Mouse (Mus musculus) CH12.LX (cell line): ENCODE measurements at regions not wholly inside any gene's neighbourhood (a gene's known extent, or its start where the extent isn't known, plus 50 kb on each side); places are given as distances from the start of the nearest gene placed in this dataset.

ENCODE experiments used
- DNase-seq: peaks from one replicate; pipeline ENCODE4 v3.0.0-alpha.2; 2013; ENCODE audit errors: extremely low read depth
- H3K27ac ChIP-seq: 2 replicates; pipeline ENCODE4 v1.5.1; 2012; ENCODE audit warnings: low read depth, mild to moderate bottlenecking, control low read depth, moderate library complexity; ENCODE audit not compliant: insufficient read depth
- H3K27me3 ChIP-seq: replicated peaks from 2 replicates; pipeline ENCODE3; 2012; ENCODE audit warnings: inconsistent platforms
- H3K36me3 ChIP-seq, 2 experiments: replicated peaks in 1 of 2; 2 replicates each; pipeline versions ENCODE3 to v1.6.1; 2012; ENCODE audit warnings: inconsistent platforms in 1 of 2, low read length in 1 of 2, mild to moderate bottlenecking in 1 of 2, mixed read lengths in 1 of 2, moderate library complexity in 1 of 2; ENCODE audit not compliant: control insufficient read depth in 1 of 2, insufficient read depth in 1 of 2
- H3K4me1 ChIP-seq, 2 experiments: 2 replicates each; pipeline ENCODE4 v1.6.1; 2012; ENCODE audit warnings: inconsistent platforms in 1 of 2, moderate library complexity in 1 of 2; ENCODE audit not compliant: insufficient read depth in 2 of 2, control insufficient read depth in 1 of 2
- H3K4me2 ChIP-seq: 2 replicates; pipeline ENCODE4 v1.6.1; 2012; ENCODE audit warnings: low read depth, mild to moderate bottlenecking, control low read depth; ENCODE audit not compliant: poor library complexity, insufficient read depth, severe bottlenecking
- H3K4me3 ChIP-seq, 3 experiments: fragments of 150-350 bp in 1 of 3; sonication (generic) in 1 of 3; replicated peaks in 1 of 3; 2 replicates each; pipeline versions ENCODE3 to v1.5.1; 2011 to 2012; ENCODE audit warnings: low read depth in 2 of 3, low read length in 2 of 3, mild to moderate bottlenecking in 2 of 3, moderate library complexity in 2 of 3, control low read depth in 1 of 3, improper control_type of control experiment in 1 of 3, inconsistent platforms in 1 of 3, mixed read lengths in 1 of 3; ENCODE audit not compliant: poor library complexity in 1 of 3
- H3K79me2 ChIP-seq: replicated peaks from 2 replicates; pipeline ENCODE4 v1.6.1; 2012; ENCODE audit warnings: mild to moderate bottlenecking, moderate library complexity; ENCODE audit not compliant: control insufficient read depth, poor library complexity, insufficient read depth, severe bottlenecking; ENCODE audit errors: extremely low read depth
- H3K9ac ChIP-seq: 2 replicates; pipeline ENCODE4 v1.6.1; 2012; ENCODE audit warnings: low read depth, mild to moderate bottlenecking, control low read depth, moderate library complexity; ENCODE audit not compliant: insufficient read depth
- H3K9me3 ChIP-seq: replicated peaks from 2 replicates; pipeline ENCODE3; 2012; ENCODE audit warnings: low read length, inconsistent platforms, mixed read lengths
- BHLHE40 ChIP-seq: IDR thresholded peaks from 2 replicates; pipeline ENCODE4 v1.6.1; 2011; ENCODE audit warnings: mild to moderate bottlenecking, low read depth, low read length, improper control_type of control experiment
- CHD1 ChIP-seq: IDR thresholded peaks from 2 replicates; pipeline ENCODE4 v1.6.1; 2012; ENCODE audit warnings: low read depth, low read length, improper control_type of control experiment, inconsistent platforms
- CHD2 ChIP-seq: IDR thresholded peaks from 2 replicates; pipeline ENCODE4 v1.6.1; 2011; ENCODE audit warnings: low read length, improper control_type of control experiment
- CTCF ChIP-seq, 2 experiments: IDR thresholded peaks in 1 of 2; conservative IDR thresholded peaks in 1 of 2; 2 replicates each; pipeline ENCODE4 v1.5.1; 2011 to 2012; ENCODE audit warnings: low read depth in 2 of 2, low read length in 2 of 2, improper control_type of control experiment in 1 of 2, inconsistent platforms in 1 of 2, mild to moderate bottlenecking in 1 of 2, moderate library complexity in 1 of 2
- E2F4 ChIP-seq: IDR thresholded peaks from 2 replicates; pipeline ENCODE4 v1.6.1; 2011; ENCODE audit warnings: low read depth, low read length, improper control_type of control experiment; ENCODE audit not compliant: insufficient replicate concordance
- ELF1 ChIP-seq: IDR thresholded peaks from 2 replicates; pipeline ENCODE4 v1.6.1; 2014; ENCODE audit warnings: low read depth, mild to moderate bottlenecking, inconsistent platforms, low read length, improper control_type of control experiment
- EP300 ChIP-seq: IDR thresholded peaks from 2 replicates; pipeline ENCODE4 v1.6.1; 2011; ENCODE audit warnings: low read length, improper control_type of control experiment
- ETS1 ChIP-seq: conservative IDR thresholded peaks from 2 replicates; pipeline ENCODE4 v1.6.1; 2012; ENCODE audit warnings: low read depth, mild to moderate bottlenecking, inconsistent platforms, low read length, improper control_type of control experiment, moderate library complexity
- GABPA ChIP-seq: IDR thresholded peaks from 2 replicates; pipeline ENCODE4 v1.6.1; 2012; ENCODE audit warnings: low read depth, low read length, improper control_type of control experiment, inconsistent platforms; ENCODE audit not compliant: insufficient replicate concordance
- IRF4 ChIP-seq: IDR thresholded peaks from 2 replicates; pipeline ENCODE4 v1.6.1; 2014; ENCODE audit warnings: low read depth, mild to moderate bottlenecking, inconsistent platforms, low read length, improper control_type of control experiment
- JUND ChIP-seq: conservative IDR thresholded peaks from 2 replicates; pipeline ENCODE4 v1.6.1; 2011; ENCODE audit warnings: low read depth, low read length, improper control_type of control experiment
- MAFK ChIP-seq: IDR thresholded peaks from 2 replicates; pipeline ENCODE4 v1.6.1; 2011; ENCODE audit warnings: low read length, improper control_type of control experiment; ENCODE audit not compliant: insufficient replicate concordance
- MAX ChIP-seq: IDR thresholded peaks from 2 replicates; pipeline ENCODE4 v1.6.1; 2011; ENCODE audit warnings: low read length, improper control_type of control experiment
- MAZ ChIP-seq: IDR thresholded peaks from 2 replicates; pipeline ENCODE4 v1.6.1; 2012; ENCODE audit warnings: low read depth, mild to moderate bottlenecking, inconsistent platforms, low read length, improper control_type of control experiment, moderate library complexity
- MEF2A ChIP-seq: IDR thresholded peaks from 2 replicates; pipeline ENCODE4 v1.6.1; 2014; ENCODE audit warnings: low read depth, mild to moderate bottlenecking, inconsistent platforms, low read length, improper control_type of control experiment, borderline replicate concordance
- MXI1 ChIP-seq: IDR thresholded peaks from 2 replicates; pipeline ENCODE4 v1.6.1; 2011; ENCODE audit warnings: mild to moderate bottlenecking, low read depth, low read length, improper control_type of control experiment
- MYC ChIP-seq: IDR thresholded peaks from 2 replicates; pipeline ENCODE4 v1.6.1; 2011; ENCODE audit warnings: low read depth, mild to moderate bottlenecking, improper control_type of control experiment, low read length
- NRF1 ChIP-seq: IDR thresholded peaks from 2 replicates; pipeline ENCODE4 v1.6.1; 2014; ENCODE audit warnings: low read depth, mild to moderate bottlenecking, inconsistent platforms, low read length, improper control_type of control experiment, moderate library complexity
- RCOR1 ChIP-seq: conservative IDR thresholded peaks from 2 replicates; pipeline ENCODE4 v1.6.1; 2012; ENCODE audit warnings: low read depth, mild to moderate bottlenecking, inconsistent platforms, low read length, improper control_type of control experiment
- SIN3A ChIP-seq: IDR thresholded peaks from 2 replicates; pipeline ENCODE4 v1.6.1; 2012; ENCODE audit warnings: low read length, improper control_type of control experiment, inconsistent platforms
- SMC3 ChIP-seq: IDR thresholded peaks from 2 replicates; pipeline ENCODE4 v1.6.1; 2011; ENCODE audit warnings: low read depth, low read length, improper control_type of control experiment
- TCF12 ChIP-seq: IDR thresholded peaks from 2 replicates; pipeline ENCODE4 v1.6.1; 2014; ENCODE audit warnings: low read depth, mild to moderate bottlenecking, inconsistent platforms, low read length, improper control_type of control experiment
- UBTF ChIP-seq: IDR thresholded peaks from 2 replicates; pipeline ENCODE4 v1.6.1; 2012; ENCODE audit warnings: low read depth, mild to moderate bottlenecking, inconsistent platforms, low read length, improper control_type of control experiment, moderate library complexity
- USF1 ChIP-seq: IDR thresholded peaks from 2 replicates; pipeline ENCODE4 v1.6.1; 2014; ENCODE audit warnings: low read depth, mild to moderate bottlenecking, inconsistent platforms, low read length, improper control_type of control experiment
- USF2 ChIP-seq: conservative IDR thresholded peaks from 2 replicates; pipeline ENCODE4 v1.6.1; 2011; ENCODE audit warnings: low read depth, low read length, improper control_type of control experiment
- ZC3H11A ChIP-seq: IDR thresholded peaks from 2 replicates; pipeline ENCODE4 v1.6.1; 2012; ENCODE audit warnings: low read depth, mild to moderate bottlenecking, inconsistent platforms, low read length, improper control_type of control experiment
- ZMIZ1 ChIP-seq: IDR thresholded peaks from 2 replicates; pipeline ENCODE4 v1.6.1; 2012; ENCODE audit warnings: low read depth, mild to moderate bottlenecking, inconsistent platforms, low read length, improper control_type of control experiment
- ZNF384 ChIP-seq: IDR thresholded peaks from 2 replicates; pipeline ENCODE4 v1.6.1; 2012; ENCODE audit warnings: low read depth, low read length, improper control_type of control experiment, inconsistent platforms
- dilution Hi-C: fragments of 300-500 bp; cut with MboI; formaldehyde crosslinking; loops from 2 replicates; pipeline ENCODE4 v1.14.3; 2020; ENCODE audit warnings: low sequenced_read_pairs; ENCODE audit not compliant: extremely low pct_unique_long_range_greater_than_20kb, extremely low pct_ligation_motif_present
- in situ Hi-C: fragments of 300-500 bp; cut with MboI; formaldehyde crosslinking; loops from 3 replicates; pipeline ENCODE4 v1.14.3; 2019; ENCODE audit warnings: low sequenced_read_pairs, low pct_ligation_motif_present, low pct_unique_long_range_greater_than_20kb, mixed read lengths

GRCm38 (mm10) chr14:46255261-46255660, 124.0 kb upstream of the Gm15217 start:
- TF ChIP-seq EP300 (no peak), ELF1 (no peak), JUND (no peak), RCOR1 (no peak), TCF12 (no peak), MYC (no peak), ETS1 (no peak), IRF4 (no peak), MAZ (no peak), SMC3 (no peak), USF2 (no peak), ZMIZ1 (no peak), MXI1 (no peak), CHD2 (no peak), MEF2A (no peak), ZC3H11A (no peak), MAFK (no peak), SIN3A (no peak)
- TF ChIP-seq, all 38 proteins: peak for 0
- dilution Hi-C loops (no loop called here), in situ Hi-C loops (no loop called here)
- Histone ChIP-seq H3K9ac (no peak overlapping the region), H3K4me2 (no peak overlapping the region), H3K4me1 (no peaks in the 10 kb centered on the region), H3K79me2 (no peaks in the 10 kb centered on the region), H3K36me3 (no peaks in the 10 kb centered on the region), H3K4me3 (no peak overlapping the region), H3K27me3 (no peaks in the 10 kb centered on the region), H3K9me3 (no peaks in the 10 kb centered on the region), H3K27ac (no peak overlapping the region)
- DNase-seq = no peak

GRCm38 (mm10) chr14:46256336-46256735, 122.9 kb upstream of the Gm15217 start:
- H3K4me1 ChIP-seq = no peaks in the 10 kb centered on the region
- no peaks in the 10 kb centered on the region for H3K9me3 ChIP-seq
- dilution Hi-C loops = no loop called here

More at GRCm38 (mm10) chr14:46256336-46256735, 122.9 kb upstream of the Gm15217 start:
- Histone ChIP-seq H3K27me3 (no peaks in the 10 kb centered on the region), H3K4me3 (no peak overlapping the region), H3K4me2 (no peak overlapping the region), H3K79me2 (no peaks in the 10 kb centered on the region), H3K9ac (no peak overlapping the region)
- DNase-seq = no peak
- TF ChIP-seq NRF1 (no peak), UBTF (no peak), SIN3A (no peak), MAX (no peak), ETS1 (no peak), MXI1 (no peak), USF1 (no peak), BHLHE40 (no peak), CTCF (conservative IDR thresholded peaks at IDR 0.05 in 1 of 2, IDR thresholded peaks at IDR 0.05 in 1 of 2; ENCODE audit: low read depth in 2 of 2, low read length in 2 of 2) (no peak), GABPA (no peak), CHD1 (no peak), E2F4 (no peak), MYC (no peak), EP300 (no peak), ZNF384 (no peak), USF2 (no peak)
- TF ChIP-seq, all 38 proteins: peak for 0
- no peaks in the 10 kb centered on the region for H3K36me3 ChIP-seq
- in situ Hi-C loops = no loop called here
- no peak overlapping the region for H3K27ac ChIP-seq
